Mouse (Mus musculus): ENCODE measurements at regions not wholly inside any gene's neighbourhood (a gene's known extent, or its start where the extent isn't known, plus 50 kb on each side); places are given as distances from the start of the nearest gene placed in this dataset.
A peak's percentile ranks its signal among the peaks of the same experiment; 100 is the strongest.

DNA sequence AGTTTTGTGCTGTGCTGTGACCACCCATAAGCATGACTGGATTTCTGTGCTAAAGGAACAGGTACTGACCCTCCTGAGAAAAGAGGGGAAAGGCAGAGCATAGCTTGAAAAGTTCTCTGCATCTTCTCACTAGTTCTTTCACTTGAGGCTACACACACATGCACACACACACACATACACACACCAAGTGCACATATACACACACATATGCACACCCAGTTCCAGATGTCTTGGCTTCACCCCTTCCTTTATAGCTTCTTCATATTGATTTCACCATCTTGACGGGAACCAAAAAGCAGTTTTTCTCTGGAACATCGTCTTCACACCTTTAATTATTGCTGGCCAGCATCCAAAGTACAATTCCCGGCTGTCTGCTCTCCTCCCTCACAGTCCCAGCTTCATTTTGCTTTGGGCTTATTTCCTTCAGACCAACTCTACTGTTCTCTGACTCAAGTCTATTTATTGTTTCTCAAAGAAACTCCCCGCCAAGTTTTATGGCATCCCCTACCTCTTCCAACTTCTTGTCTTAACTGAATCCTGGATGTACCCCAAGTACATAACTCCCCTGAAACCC is 160.2 kb upstream of the Ptgfr start:
- H3K9ac ChIP-seq: no peak overlapping the region
- no peak overlapping the region for H3K4me2 ChIP-seq
- no peaks in the 10 kb centered on the region for H3K27me3 ChIP-seq (replicated peaks)
- ATAC-seq: no peak
- H3K9me3 ChIP-seq (replicated peaks): no peaks in the 10 kb centered on the region
- no peak overlapping the region for H3K4me3 ChIP-seq
- H3K27ac ChIP-seq: no peak overlapping the region
- H3K36me3 ChIP-seq: no peaks in the 10 kb centered on the region
- WGBS (ENCODE audit: insufficient replicate concordance): 65% methylated on average over 4 of the region's 4 CpGs
- H3K4me1 ChIP-seq: no peaks in the 10 kb centered on the region

DNA sequence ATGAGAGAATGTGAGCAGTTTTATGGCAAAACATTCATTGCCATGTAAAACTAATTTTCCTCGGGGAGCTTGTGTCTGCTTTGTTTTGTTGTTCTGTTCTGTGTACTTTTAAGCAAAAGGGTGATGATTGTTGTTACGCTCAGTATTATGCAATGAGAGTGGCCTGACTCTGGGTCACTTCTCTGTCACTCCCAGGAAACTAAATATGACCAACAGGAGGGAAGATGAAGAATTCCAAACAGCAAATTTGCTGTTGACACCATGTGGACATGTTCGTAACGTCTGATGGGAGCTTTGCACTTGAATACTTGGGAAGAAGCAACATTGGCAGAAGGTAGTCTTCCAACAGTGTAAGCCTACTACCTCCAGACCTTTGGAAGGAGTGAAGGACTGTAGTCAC is 159.7 kb upstream of the Ptgfr start:
- WGBS (ENCODE audit: insufficient replicate concordance): 60% methylated on average over 4 of the region's 4 CpGs
- Histone ChIP-seq H3K4me1 (no peaks in the 10 kb centered on the region), H3K27ac (no peak overlapping the region), H3K9me3 (replicated peaks) (no peaks in the 10 kb centered on the region), H3K36me3 (no peaks in the 10 kb centered on the region), H3K27me3 (replicated peaks) (no peaks in the 10 kb centered on the region), H3K9ac (no peak overlapping the region), H3K4me3 (no peak overlapping the region), H3K4me2 (no peak overlapping the region)
- ATAC-seq: no peak

DNA sequence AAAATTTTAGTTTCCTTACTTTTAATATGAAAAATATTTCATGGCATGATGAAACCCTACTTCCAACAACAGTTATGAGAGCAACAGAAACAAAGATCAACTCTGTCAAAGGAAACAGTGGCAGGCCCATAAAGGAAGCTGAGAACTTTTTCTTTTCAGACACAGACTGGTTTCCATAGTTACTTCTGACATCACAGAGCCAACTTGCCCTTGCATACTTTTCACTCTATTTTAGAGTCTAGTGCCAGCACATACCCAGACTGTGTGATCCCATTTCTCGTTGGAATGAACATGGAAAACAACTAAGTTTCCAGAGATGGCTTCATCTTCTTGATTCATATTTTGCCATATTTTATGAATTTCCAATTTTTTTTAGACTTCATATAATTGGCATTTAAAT is 150.8 kb upstream of the Ptgfr start:
- Histone ChIP-seq H3K27me3 (replicated peaks) (no peaks in the 10 kb centered on the region), H3K27ac (no peak overlapping the region), H3K4me3 (no peak overlapping the region), H3K4me1 (no peaks in the 10 kb centered on the region), H3K9me3 (replicated peaks) (no peaks in the 10 kb centered on the region), H3K9ac (no peak overlapping the region), H3K4me2 (no peak overlapping the region), H3K36me3 (no peaks in the 10 kb centered on the region)
- 49% methylated on average over 1 of the region's 1 CpGs for WGBS (ENCODE audit: insufficient replicate concordance)
- no peak for ATAC-seq

DNA sequence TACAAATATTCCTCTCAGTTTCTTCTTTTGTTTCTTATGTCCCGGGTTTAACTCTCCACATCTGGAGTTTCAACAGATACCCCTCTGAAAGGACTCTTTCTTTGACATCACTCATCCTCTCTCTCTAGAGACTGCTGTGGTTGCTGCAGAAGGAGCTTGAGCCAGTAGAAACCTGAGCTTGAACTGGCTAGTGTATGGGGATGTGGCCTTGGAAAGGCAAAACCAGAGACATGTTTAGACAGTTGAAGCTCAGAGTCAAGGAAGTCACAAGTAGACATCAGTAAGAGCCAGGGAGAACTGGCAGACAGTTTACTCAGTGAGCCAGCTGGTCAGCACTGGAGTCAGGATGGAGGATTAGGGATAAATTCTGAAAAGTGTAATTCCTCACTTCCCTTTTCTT is 140.7 kb upstream of the Ptgfr start:
- Histone ChIP-seq H3K4me1 (no peaks in the 10 kb centered on the region), H3K4me3 (no peak overlapping the region), H3K9me3 (replicated peaks) (no peaks in the 10 kb centered on the region), H3K27me3 (replicated peaks) (no peaks in the 10 kb centered on the region), H3K4me2 (no peak overlapping the region), H3K27ac (no peak overlapping the region), H3K9ac (no peak overlapping the region), H3K36me3 (no peaks in the 10 kb centered on the region)
- no peak for ATAC-seq
- WGBS (ENCODE audit: insufficient replicate concordance): 44% methylated on average over 1 of the region's 1 CpGs

DNA sequence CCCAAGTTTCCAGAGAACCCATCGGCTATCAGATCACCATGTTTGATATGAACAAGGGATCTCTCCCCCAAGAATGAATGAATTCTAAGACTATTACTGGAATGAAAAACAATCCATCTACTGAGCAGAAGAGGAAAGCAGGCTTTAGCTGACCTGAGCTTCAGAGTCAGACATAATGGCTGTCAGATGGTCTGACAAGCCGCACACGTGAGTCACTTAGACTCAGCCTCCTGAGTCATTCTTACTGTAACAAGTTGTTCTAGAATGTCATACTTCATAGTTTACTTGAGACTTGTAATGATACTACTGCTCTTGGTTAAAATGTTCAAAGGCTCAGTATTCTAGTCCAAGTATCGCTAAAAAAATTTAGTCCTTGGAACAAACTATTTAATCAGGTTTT is 140.2 kb upstream of the Ptgfr start:
- Histone ChIP-seq H3K9ac (no peak overlapping the region), H3K27ac (no peak overlapping the region), H3K4me2 (no peak overlapping the region), H3K36me3 (no peaks in the 10 kb centered on the region), H3K9me3 (replicated peaks) (no peaks in the 10 kb centered on the region), H3K27me3 (replicated peaks) (no peaks in the 10 kb centered on the region), H3K4me3 (no peak overlapping the region), H3K4me1 (no peaks in the 10 kb centered on the region)
- WGBS (ENCODE audit: insufficient replicate concordance): 73% methylated on average over 4 of the region's 4 CpGs
- ATAC-seq: no peak

DNA sequence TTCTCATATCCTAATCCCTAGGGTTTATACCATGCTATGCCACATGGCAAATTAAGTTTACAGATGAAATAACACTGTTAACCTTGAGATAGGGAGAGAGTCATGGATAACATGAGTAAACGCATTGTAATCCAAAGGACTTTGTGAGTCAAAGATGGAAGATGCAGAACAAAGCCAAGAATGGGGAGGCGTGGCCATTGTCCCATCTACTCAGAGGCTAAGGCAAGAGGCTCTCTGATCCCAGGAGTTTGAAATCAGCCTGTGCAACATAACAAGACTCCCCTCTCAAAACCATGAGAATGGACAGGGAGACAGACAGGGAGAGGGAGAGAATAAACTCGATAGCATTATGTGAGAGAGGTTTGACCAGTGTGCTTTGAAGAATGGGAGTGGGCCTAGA is 112.4 kb upstream of the Ptgfr start:
- no peaks in the 10 kb centered on the region for H3K9me3 ChIP-seq (replicated peaks)
- ATAC-seq: no peak
- WGBS (ENCODE audit: insufficient replicate concordance): 63% methylated on average over 3 of the region's 3 CpGs

DNA sequence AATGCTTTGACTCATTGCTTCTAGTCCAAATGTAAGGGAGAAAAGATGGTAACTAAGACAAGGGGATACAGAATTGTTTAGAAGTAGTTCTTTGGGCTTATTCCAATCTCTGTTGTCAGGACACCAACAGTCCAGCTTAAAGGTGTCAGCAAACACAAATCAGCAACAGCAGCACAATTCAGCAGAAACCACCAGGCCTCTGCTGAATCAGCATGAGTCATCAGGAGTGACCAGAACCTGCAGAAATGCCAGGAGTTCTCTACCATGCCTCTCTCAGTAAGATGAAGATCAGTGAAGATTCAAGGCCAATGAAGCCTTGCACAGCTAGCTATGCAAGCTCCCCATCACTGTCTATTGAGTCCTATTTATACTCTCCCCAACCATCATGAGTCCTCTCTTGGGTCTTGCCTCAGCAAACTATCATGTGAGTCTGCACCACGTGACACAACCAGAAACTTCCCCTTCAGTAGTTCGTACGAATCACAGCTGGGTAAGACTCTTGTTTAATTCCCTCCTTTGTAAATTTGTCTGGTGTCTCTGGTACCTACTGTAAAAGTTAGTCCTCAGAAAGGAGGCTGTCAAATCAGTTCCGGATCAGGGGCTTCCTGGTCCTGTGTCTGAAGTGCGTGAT is 110.7 kb upstream of the Ptgfr start:
- 58% methylated on average over 5 of the region's 5 CpGs for WGBS (ENCODE audit: insufficient replicate concordance)

More for the DNA sequence above, 112.4 kb upstream of the Ptgfr start:
- Histone ChIP-seq H3K4me3 (no peak overlapping the region), H3K9ac (no peak overlapping the region), H3K4me1 (no peaks in the 10 kb centered on the region), H3K27ac (no peak overlapping the region), H3K36me3 (no peaks in the 10 kb centered on the region), H3K4me2 (no peak overlapping the region), H3K27me3 (replicated peaks) (no peaks in the 10 kb centered on the region)

DNA sequence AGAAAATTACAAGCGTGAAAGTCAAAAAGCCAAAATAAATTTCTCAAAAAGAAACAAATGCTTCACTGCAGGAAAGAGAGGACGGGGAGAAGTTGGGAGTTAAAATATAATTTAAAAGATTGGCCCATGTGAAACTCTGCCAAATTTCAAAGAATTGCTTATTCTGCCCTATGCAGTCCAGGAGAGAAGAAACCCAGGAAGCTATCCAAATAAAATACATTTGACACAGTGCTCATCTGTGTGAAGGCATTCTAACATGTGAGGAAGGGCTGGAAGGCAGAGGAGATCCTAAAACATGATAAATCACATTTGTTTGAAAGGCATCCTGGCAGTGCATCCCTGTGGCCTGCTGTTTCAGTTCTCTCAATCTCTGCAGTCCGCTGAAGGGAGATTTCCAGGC is 108.5 kb upstream of the Ptgfr start:
- Histone ChIP-seq H3K9ac (no peak overlapping the region), H3K27ac (no peak overlapping the region), H3K4me1 (no peaks in the 10 kb centered on the region), H3K4me2 (no peak overlapping the region), H3K27me3 (replicated peaks) (no peaks in the 10 kb centered on the region), H3K9me3 (replicated peaks) (no peaks in the 10 kb centered on the region), H3K4me3 (no peak overlapping the region), H3K36me3 (no peaks in the 10 kb centered on the region)
- 69% methylated on average over 3 of the region's 3 CpGs for WGBS (ENCODE audit: insufficient replicate concordance)
- ATAC-seq: no peak

More for the DNA sequence above, 110.7 kb upstream of the Ptgfr start:
- Histone ChIP-seq H3K9me3 (replicated peaks) (no peaks in the 10 kb centered on the region), H3K4me1 (no peaks in the 10 kb centered on the region), H3K36me3 (no peaks in the 10 kb centered on the region), H3K4me2 (no peak overlapping the region), H3K4me3 (no peak overlapping the region), H3K27me3 (replicated peaks) (no peaks in the 10 kb centered on the region), H3K9ac (no peak overlapping the region), H3K27ac (no peak overlapping the region)
- ATAC-seq: no peak

DNA sequence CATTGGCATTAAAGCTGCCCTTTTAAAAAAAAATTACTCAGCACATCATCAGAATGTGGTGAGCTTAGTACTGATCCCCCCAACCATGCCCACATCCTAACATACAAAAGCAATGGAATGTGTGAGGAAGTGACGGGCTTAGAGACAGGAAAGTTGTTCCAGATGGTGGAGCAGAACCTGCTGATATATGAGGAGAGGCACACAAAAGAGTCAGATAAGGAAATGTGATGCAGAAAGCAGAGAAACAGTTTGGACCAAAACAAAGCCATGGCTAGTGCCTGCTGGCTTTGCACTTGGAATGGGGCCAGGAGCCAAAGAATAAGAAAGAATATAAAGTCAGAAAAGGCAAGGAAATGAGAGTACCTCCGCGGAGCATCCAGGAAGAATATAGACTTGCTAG is 106.1 kb upstream of the Ptgfr start:
- no peak overlapping the region for H3K4me3 ChIP-seq
- no peak overlapping the region for H3K27ac ChIP-seq
- H3K4me1 ChIP-seq: no peaks in the 10 kb centered on the region
- H3K9ac ChIP-seq: no peak overlapping the region
- H3K36me3 ChIP-seq: no peaks in the 10 kb centered on the region
- no peaks in the 10 kb centered on the region for H3K27me3 ChIP-seq (replicated peaks)
- H3K4me2 ChIP-seq: no peak overlapping the region
- ATAC-seq: 0 out of 2 replicates have a peak, but pooled peaks have one; percentile 37
- H3K9me3 ChIP-seq (replicated peaks): no peaks in the 10 kb centered on the region
- WGBS (ENCODE audit: insufficient replicate concordance): 25% methylated on average over 3 of the region's 3 CpGs

DNA sequence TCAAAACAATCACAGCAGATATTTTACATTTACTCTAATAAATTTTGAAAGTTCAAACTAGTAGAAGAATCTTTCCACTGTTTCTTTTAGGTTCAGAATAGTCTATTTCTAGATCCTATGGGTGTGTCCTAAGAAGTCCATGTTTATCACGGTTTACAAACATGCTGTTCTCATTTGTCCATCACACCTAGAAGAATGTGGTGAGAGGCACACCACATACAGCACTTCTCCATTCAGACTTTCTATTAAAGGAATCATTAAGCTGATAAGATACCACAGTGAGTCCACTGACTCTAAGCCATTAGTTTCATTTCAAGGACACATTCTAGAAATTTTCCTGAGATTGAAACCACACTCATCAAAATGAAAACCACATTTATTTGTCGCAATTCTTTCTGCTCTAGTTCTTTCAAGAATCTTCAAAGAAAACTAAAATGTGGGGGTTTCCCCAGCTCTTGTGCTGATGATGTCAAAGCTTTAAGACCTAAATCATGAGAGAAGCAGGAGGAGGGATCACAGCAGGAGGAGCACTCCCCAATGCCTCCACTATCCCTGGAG is 101.1 kb upstream of the Ptgfr start:
- H3K9ac ChIP-seq: no peak overlapping the region
- H3K9me3 ChIP-seq (replicated peaks): no peaks in the 10 kb centered on the region
- H3K4me3 ChIP-seq: no peak overlapping the region
- H3K27ac ChIP-seq: no peak overlapping the region
- ATAC-seq: no peak
- H3K36me3 ChIP-seq: no peaks in the 10 kb centered on the region
- no peak overlapping the region for H3K4me2 ChIP-seq
- WGBS (ENCODE audit: insufficient replicate concordance): 54% methylated on average over 2 of the region's 2 CpGs
- H3K27me3 ChIP-seq (replicated peaks): no peaks in the 10 kb centered on the region
- no peaks in the 10 kb centered on the region for H3K4me1 ChIP-seq

DNA sequence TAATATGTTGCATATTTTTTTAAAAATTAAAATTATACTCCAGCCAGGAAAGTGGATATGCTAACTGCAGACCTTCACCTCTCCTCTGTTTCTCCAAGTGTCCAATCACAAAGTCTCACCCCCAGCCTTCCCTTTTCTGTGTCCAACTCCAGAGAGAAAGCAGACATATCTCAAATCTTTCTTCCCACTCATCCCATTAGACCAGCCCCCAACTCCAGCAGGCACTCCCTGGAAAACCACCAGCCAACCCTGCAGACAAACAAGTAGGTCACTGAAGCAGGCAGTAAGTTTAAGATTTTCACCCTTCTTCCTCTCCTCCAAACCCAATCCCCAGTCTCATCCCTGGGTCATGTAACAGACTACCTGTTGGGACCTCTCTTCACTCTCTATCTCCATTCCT is 94.2 kb upstream of the Ptgfr start:
- Histone ChIP-seq H3K27ac (no peak overlapping the region), H3K4me2 (no peak overlapping the region), H3K36me3 (no peaks in the 10 kb centered on the region), H3K4me1 (no peaks in the 10 kb centered on the region), H3K9me3 (replicated peaks) (no peaks in the 10 kb centered on the region), H3K9ac (no peak overlapping the region), H3K4me3 (no peak overlapping the region), H3K27me3 (replicated peaks) (no peaks in the 10 kb centered on the region)
- no peak for ATAC-seq

DNA sequence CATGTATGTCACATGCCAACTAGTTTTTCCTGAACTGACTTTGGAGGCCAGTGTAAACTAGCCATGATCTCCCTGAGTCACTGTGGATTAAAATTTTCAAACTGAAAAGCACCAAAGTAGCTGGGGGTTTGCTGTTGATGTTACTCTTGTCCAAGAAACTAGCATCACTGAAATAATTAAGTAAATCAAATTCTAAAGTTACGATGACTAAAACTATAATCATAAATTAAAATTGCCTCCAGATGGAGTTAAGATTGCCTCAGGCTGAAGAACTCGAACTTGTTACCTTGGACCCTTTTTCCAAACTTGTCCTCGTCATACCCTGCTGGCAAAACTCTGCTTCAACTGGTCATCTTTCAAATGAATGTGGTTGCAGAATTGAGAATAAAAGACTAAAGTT is 93.7 kb upstream of the Ptgfr start:
- H3K4me1 ChIP-seq: no peaks in the 10 kb centered on the region
- no peak overlapping the region for H3K27ac ChIP-seq
- no peaks in the 10 kb centered on the region for H3K36me3 ChIP-seq
- H3K27me3 ChIP-seq (replicated peaks): no peaks in the 10 kb centered on the region
- no peak overlapping the region for H3K4me3 ChIP-seq
- no peak overlapping the region for H3K4me2 ChIP-seq
- no peak for ATAC-seq
- H3K9ac ChIP-seq: no peak overlapping the region
- whole genome bisulfite sequencing (ENCODE audit: insufficient replicate concordance): 61% methylated on average over 3 of the region's 3 CpGs
- H3K9me3 ChIP-seq (replicated peaks): no peaks in the 10 kb centered on the region

DNA sequence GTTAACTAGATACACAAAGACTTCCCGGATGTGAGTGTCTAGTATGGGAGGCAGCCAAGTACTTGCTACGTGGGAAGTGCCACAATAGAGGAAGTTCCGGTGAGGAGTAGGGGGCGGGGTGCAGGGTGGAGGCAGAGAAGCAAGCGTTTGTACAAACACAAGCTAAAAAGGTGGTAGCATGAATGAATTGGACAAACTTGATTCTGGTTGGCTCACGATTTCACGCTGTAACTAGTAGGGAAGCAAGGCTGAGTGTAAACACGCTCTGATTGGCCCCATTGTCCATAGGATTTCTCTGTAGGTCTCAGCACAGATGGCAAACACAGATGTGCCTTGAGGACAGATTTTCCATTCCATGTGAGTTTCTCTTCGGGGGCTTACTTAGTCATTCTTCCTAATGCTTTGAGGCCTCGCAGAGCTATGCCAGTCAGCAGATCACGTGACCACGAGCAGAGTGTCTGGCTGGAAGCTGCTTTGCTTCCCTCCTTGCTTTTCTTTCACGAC is 76.6 kb upstream of the Ptgfr start:
- H3K9ac ChIP-seq: no peak overlapping the region
- no peaks in the 10 kb centered on the region for H3K36me3 ChIP-seq
- H3K4me2 ChIP-seq: no peak overlapping the region
- no peaks in the 10 kb centered on the region for H3K9me3 ChIP-seq (replicated peaks)
- no peak overlapping the region for H3K27ac ChIP-seq
- WGBS (ENCODE audit: insufficient replicate concordance): 43% methylated on average over 13 of the region's 13 CpGs
- H3K4me3 ChIP-seq: no peak overlapping the region
- peak; percentile 42; the same call in 1 of the 2 replicates for ATAC-seq
- H3K4me1 ChIP-seq: no peaks in the 10 kb centered on the region
- no peaks in the 10 kb centered on the region for H3K27me3 ChIP-seq (replicated peaks)
